Mouse (Mus musculus) heart, embryonic 11.5 days (tissue): ENCODE measurements around the gene Snrk. TPM values are rescaled to one million over a fixed set of nuclear protein-coding genes. Genes with fewer than 3 reads are reported as not detected.

Source experiments
- ATAC-seq: fragments of 200-750 bp; cut with Nextera tagmentation; replicated peaks from 2 replicates; pipeline ENCODE4 v1.8.0; 2017; ENCODE audit warnings: moderate library complexity; ENCODE audit not compliant: insufficient number of reproducible peaks, low FRiP score, low TSS enrichment
- H3K27ac ChIP-seq: fragments of 300-500 bp; sonication (generic); 2 replicates; pipeline ENCODE4 v1.5.1; 2014; ENCODE audit warnings: mild to moderate bottlenecking, low read depth, low read length
- H3K27me3 ChIP-seq: fragments of 300-500 bp; sonication (generic); 2 replicates; pipeline ENCODE4 v1.6.1; 2014; ENCODE audit warnings: mild to moderate bottlenecking, low read length, mixed read lengths; ENCODE audit not compliant: control insufficient read depth, insufficient read depth
- H3K36me3 ChIP-seq: fragments of 300-500 bp; sonication (generic); 2 replicates; pipeline ENCODE4 v1.6.1; 2014; ENCODE audit warnings: mild to moderate bottlenecking, low read length, moderate library complexity, mixed read lengths; ENCODE audit not compliant: control insufficient read depth, insufficient read depth
- H3K4me1 ChIP-seq: fragments of 300-500 bp; sonication (generic); 2 replicates; pipeline ENCODE4 v1.6.1; 2014; ENCODE audit warnings: low read length; ENCODE audit not compliant: control insufficient read depth, insufficient read depth
- H3K4me2 ChIP-seq: fragments of 300-500 bp; sonication (generic); 2 replicates; pipeline ENCODE4 v1.6.1; 2014; ENCODE audit warnings: mild to moderate bottlenecking, moderate library complexity
- H3K4me3 ChIP-seq: fragments of 300-500 bp; sonication (generic); 2 replicates; pipeline ENCODE4 v1.5.1; 2014; ENCODE audit warnings: low read depth, low read length
- H3K9ac ChIP-seq: fragments of 300-500 bp; sonication (generic); 2 replicates; pipeline ENCODE4 v1.6.1; 2014; ENCODE audit warnings: mild to moderate bottlenecking, low read depth, low read length, moderate library complexity
- H3K9me3 ChIP-seq: fragments of 300-500 bp; sonication (generic); replicated peaks from 2 replicates; pipeline ENCODE4 v1.6.1; 2016; ENCODE audit warnings: low read length; ENCODE audit not compliant: control insufficient read depth
- WGBS: fragments of 180-500 bp; shearing (Covaris S2); extraction: QIAGEN DNeasy Blood & Tissue Kit; methylation state at CpG from one replicate; pipeline ENCODE4 v1.1.7; 2014; ENCODE audit not compliant: insufficient replicate concordance; 5-methylcytosine and 5-hydroxymethylcytosine counted together
- polyA plus RNA-seq: library from polyadenylated mRNA; unstranded; fragments of >200 nt; fragmentation: Nextera tagmentation; extraction: Ambion mirVana; gene quantifications from 2 replicates; pipeline ENCODE4 v1.2.1, GENCODE M21; 2014

Gene Snrk
- polyA plus RNA-seq, 1 experiment from 2014 or later = 30.6 TPM

DNA sequence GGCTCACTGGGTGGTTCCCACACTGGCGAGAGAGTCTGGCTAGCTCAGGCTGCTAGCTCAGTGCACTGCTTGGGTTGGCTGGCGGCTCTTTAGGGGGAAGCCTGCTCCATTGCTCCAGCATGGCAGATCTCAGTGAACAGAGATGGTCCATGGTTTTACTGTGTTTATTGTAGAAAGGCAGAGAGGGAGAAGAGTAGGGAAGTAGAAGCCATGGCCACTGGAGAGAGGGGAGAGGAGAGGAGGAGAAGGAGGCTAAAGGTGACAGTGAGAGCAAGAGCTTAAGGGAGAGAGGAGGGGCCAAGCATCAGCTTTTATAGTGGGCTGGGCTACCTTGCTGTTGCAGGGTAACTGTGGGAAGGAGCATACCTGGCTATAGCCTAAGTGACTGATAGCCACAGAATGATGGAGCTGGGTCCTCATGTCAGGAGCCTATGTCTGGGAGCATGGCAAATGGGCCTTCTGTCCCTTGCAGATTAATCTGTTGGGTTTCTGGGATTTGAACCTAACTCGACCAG is 10.3 kb downstream of the Snrk start:
- H3K4me1 ChIP-seq = peaks cover 12% of the 10 kb centered on the region

DNA sequence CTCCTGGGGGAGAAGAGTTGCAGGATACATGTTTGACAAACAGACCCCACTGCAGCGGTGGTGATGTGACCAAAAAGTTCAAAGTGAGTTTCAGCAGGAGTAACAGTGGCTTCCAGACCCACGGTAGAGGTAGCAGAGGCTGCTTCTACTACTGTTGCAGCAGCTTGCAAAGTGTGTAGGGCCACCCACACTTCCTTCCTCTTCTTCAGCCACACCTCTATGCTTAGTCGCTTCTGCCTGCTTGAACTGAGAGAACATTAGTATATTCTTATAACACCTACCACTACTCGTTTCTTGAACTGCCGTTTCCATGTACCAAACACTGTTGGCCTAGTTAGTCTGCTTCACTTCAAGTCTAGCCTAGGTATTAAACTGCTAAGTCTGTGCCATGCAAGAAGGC is 11.6 kb downstream of the Snrk start:
- no peak overlapping the region for H3K27ac ChIP-seq
- no peaks in the 10 kb centered on the region for H3K27me3 ChIP-seq
- no peak overlapping the region for H3K4me3 ChIP-seq
- H3K9me3 ChIP-seq = no peaks in the 10 kb centered on the region
- ATAC-seq = no peak
- H3K4me1 ChIP-seq = peaks cover 14% of the 10 kb centered on the region
- WGBS = 73% methylated on average over 5 of the region's 5 CpGs
- H3K36me3 ChIP-seq = no peaks in the 10 kb centered on the region
- H3K4me2 ChIP-seq = no peak overlapping the region
- H3K9ac ChIP-seq = no peak overlapping the region

More for the DNA sequence above, 10.3 kb downstream of the Snrk start:
- ATAC-seq = no peak
- no peaks in the 10 kb centered on the region for H3K36me3 ChIP-seq
- 61% methylated on average over 3 of the region's 3 CpGs for whole genome bisulfite sequencing
- no peaks in the 10 kb centered on the region for H3K9me3 ChIP-seq
- H3K27ac ChIP-seq = no peak overlapping the region
- H3K27me3 ChIP-seq = no peaks in the 10 kb centered on the region
- no peak overlapping the region for H3K4me3 ChIP-seq
- H3K9ac ChIP-seq = no peak overlapping the region
- H3K4me2 ChIP-seq = no peak overlapping the region

DNA sequence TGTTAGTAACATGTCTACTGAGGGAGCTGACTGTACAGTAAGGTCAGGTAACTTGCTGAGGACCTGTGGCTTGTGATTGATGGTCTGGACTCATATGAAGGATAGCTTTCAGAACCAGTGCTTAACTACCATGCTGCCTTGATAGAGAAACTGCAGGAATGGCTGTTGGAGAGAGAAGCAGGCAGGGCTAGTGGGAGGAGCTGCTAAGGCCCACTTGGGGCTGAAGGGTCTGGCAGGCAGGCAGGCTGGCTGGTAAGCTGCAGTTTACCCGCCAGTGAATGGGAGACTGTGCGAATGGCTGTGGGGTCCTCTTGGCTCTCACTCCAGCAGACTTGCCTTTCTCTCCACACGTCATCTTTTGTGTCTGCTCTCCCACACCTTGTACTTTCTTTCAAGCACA is 13.6 kb downstream of the Snrk start:
- no peak for ATAC-seq

DNA sequence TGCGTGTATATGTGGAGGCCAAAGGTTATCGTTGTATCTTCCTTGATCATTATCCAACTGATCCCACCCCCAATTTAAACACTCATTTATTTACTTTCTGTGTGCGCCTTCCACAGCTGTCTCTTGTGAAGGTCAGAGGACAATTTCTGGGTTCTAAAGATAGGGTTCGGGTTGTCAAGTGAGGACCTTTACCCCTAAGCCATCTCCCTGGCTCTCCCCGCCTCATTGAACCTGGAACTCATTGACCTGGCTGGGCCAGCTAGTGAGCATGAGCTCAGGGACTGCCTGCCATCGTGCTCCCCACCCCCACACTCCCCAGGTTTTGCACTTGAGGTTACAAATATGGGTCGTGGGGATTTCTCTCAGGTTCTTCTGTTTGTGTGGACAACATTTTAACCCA is 15.1 kb downstream of the Snrk start:
- WGBS = 75% methylated on average over 7 of the region's 7 CpGs

More for the DNA sequence above, 13.6 kb downstream of the Snrk start:
- Histone ChIP-seq H3K4me3 (no peak overlapping the region), H3K4me2 (no peak overlapping the region; the same call in 1 of the 2 replicates), H3K4me1 (peaks cover 25% of the 10 kb centered on the region), H3K27me3 (no peaks in the 10 kb centered on the region), H3K27ac (no peak overlapping the region), H3K9ac (no peak overlapping the region), H3K9me3 (no peaks in the 10 kb centered on the region), H3K36me3 (no peaks in the 10 kb centered on the region)
- 28% methylated on average over 3 of the region's 3 CpGs for WGBS

DNA sequence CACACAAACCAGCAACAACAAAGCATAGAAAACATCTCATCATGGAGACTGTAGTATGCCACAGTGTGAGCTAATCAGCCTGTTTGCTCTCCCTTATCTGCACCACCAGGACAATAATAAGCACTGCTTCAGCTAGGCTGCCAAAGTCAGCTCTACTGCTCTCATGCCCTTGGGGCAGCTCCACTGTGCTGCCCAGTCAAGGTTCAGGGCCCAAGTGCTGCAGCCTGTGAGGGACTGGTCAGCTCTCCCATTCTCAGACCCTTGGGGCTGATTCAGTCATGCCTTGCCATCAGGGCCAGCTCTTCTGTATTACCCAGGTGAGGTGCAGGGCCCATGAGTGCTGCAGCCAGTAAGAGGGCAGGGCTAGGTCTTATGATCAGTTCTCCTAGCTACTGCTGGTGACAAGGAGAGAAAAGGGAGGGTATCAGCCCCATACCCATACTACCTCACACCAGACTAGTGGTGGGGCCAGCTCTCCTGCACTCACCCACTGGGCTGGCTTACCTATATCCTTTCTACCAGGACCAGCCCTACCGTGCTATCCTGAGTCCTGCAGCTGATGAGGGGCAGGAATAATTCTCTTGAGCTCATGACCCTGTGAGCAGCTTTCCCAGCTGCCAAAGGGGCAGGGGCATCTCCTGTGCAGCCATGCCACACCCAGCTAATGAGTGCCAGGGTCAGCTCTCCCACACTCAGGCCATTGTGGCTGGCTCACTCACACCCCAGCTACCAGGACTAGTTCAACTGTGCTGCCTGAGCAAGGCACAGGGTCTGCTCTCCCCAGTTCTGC is 18.2 kb downstream of the Snrk start:
- H3K4me1 ChIP-seq = peaks cover 21% of the 10 kb centered on the region
- no peak for ATAC-seq
- no peaks in the 10 kb centered on the region for H3K9me3 ChIP-seq
- WGBS = 83% methylated on average over 1 of the region's 1 CpGs
- no peak overlapping the region for H3K27ac ChIP-seq
- H3K9ac ChIP-seq = no peak overlapping the region
- H3K36me3 ChIP-seq = no peaks in the 10 kb centered on the region
- no peaks in the 10 kb centered on the region for H3K27me3 ChIP-seq
- no peak overlapping the region for H3K4me2 ChIP-seq
- H3K4me3 ChIP-seq = no peak overlapping the region

More for the DNA sequence above, 15.1 kb downstream of the Snrk start:
- H3K9ac ChIP-seq = no peak overlapping the region
- H3K4me1 ChIP-seq = peaks cover 25% of the 10 kb centered on the region
- no peaks in the 10 kb centered on the region for H3K27me3 ChIP-seq
- H3K4me2 ChIP-seq = no peak overlapping the region
- no peaks in the 10 kb centered on the region for H3K9me3 ChIP-seq
- no peaks in the 10 kb centered on the region for H3K36me3 ChIP-seq
- ATAC-seq = no peak
- H3K27ac ChIP-seq = no peak overlapping the region
- H3K4me3 ChIP-seq = no peak overlapping the region

DNA sequence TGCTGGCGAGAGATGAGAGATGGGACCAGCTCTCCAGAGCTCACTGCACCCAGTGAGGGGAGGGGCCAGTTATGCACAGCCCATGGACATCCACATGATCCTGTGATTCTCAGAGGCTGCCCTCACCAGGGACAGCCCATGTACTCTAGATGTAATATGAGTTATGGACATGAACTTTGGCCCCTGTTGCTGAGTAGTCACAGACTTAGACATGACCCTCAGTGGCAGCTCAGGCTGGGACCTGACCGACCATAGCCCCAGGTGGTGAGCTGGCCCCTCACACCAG is 18.8 kb downstream of the Snrk start:
- peak; percentile 55; the same call in 1 of the 2 replicates for ATAC-seq
- Histone ChIP-seq H3K4me1 (peaks cover 17% of the 10 kb centered on the region), H3K9ac (no peak overlapping the region), H3K4me2 (no peak overlapping the region), H3K27me3 (no peaks in the 10 kb centered on the region), H3K4me3 (no peak overlapping the region), H3K9me3 (no peaks in the 10 kb centered on the region), H3K27ac (no peak overlapping the region), H3K36me3 (no peaks in the 10 kb centered on the region)
- 89% methylated on average over 2 of the region's 2 CpGs for WGBS

DNA sequence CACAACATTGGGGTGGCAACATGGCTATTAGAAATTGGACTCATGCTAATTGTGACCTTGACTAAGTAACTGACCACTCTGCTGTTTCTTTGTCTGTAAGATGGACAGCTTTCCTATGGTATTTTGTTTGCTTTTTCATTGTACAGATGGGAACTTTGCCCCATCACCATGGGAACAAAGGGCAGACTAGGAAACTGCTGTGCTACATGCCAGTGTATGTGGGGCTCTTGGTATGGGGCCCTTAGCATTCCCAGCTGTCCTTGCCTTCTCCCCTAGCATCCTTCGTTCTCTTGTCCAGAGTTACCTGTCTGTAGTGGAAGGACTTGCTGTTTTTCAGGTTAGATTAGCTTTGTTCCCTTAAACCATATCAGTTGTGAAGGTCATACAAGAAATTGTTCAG is 20.9 kb downstream of the Snrk start:
- Histone ChIP-seq H3K4me1 (peaks cover 19% of the 10 kb centered on the region), H3K27ac (no peak overlapping the region), H3K4me3 (no peak overlapping the region), H3K36me3 (no peaks in the 10 kb centered on the region), H3K27me3 (no peaks in the 10 kb centered on the region), H3K9ac (no peak overlapping the region), H3K4me2 (no peak overlapping the region), H3K9me3 (no peaks in the 10 kb centered on the region)
- ATAC-seq = no peak
- WGBS = 96% methylated on average over 1 of the region's 1 CpGs

DNA sequence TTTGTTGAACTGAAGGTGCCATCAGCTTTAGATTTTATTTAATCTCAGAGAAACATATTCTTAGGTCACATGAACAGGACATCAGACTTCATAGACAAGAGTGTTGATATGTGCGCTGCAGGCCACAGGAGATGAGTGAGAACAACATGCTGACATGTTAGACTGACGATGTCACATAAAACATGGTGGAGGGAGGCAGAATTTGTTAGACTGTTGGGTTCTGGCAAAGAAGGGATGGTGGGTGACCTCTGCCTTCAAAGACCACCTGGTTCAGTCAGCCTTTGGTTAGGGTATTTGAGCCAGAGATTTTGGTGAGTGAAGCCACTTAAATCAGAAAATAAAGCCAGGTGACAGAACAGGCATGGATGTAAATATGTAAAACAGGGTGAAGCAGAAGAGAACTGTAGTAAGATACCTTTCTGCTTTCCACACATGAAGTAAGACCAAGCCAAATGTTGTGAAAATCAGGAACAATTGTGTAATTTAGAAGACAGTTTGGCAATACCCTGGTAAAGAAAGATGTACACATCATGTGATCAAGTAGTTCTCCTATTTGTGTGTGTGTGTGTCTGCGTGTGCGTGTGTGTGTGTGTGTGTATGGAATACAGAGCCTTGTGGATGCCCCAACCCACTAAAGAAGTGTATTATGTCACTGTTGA is 21.4 kb downstream of the Snrk start:
- H3K4me1 ChIP-seq = peaks cover 16% of the 10 kb centered on the region
- no peaks in the 10 kb centered on the region for H3K9me3 ChIP-seq
- no peak for ATAC-seq
- no peaks in the 10 kb centered on the region for H3K36me3 ChIP-seq
- no peak overlapping the region for H3K9ac ChIP-seq
- 84% methylated on average over 4 of the region's 4 CpGs for WGBS
- no peak overlapping the region for H3K4me2 ChIP-seq
- H3K4me3 ChIP-seq = no peak overlapping the region
- H3K27me3 ChIP-seq = no peaks in the 10 kb centered on the region
- no peak overlapping the region for H3K27ac ChIP-seq
